Mouse (Mus musculus) megakaryocyte, embryonic 14.5 days (primary cell): ENCODE results near the gene Ifi27. TPM values are rescaled to one million over a fixed set of nuclear protein-coding genes. Genes with fewer than 3 reads are reported as not detected.

Source experiments
- H3K27me3 ChIP-seq: replicated peaks from 2 replicates; pipeline ENCODE3; 2012; ENCODE audit warnings: inconsistent platforms
- H3K36me3 ChIP-seq: replicated peaks from 2 replicates; pipeline ENCODE3; 2012; ENCODE audit warnings: low read length, inconsistent platforms, mixed read lengths
- H3K4me1 ChIP-seq: 2 replicates; pipeline ENCODE4 v1.6.1; 2012; ENCODE audit warnings: inconsistent platforms
- H3K4me3 ChIP-seq: replicated peaks from 2 replicates; pipeline ENCODE3; 2012; ENCODE audit warnings: moderate library complexity, mild to moderate bottlenecking, inconsistent platforms
- H3K9me3 ChIP-seq: 2 replicates; pipeline ENCODE4 v1.6.1; 2012; ENCODE audit warnings: inconsistent platforms
- FLI1 ChIP-seq: IDR thresholded peaks from 2 replicates; pipeline ENCODE4 v1.6.1; 2012; ENCODE audit warnings: low read length, inconsistent platforms, mixed read lengths
- GATA1 ChIP-seq: IDR thresholded peaks from 3 replicates; pipeline ENCODE4 v1.6.1; 2012; ENCODE audit warnings: mixed read lengths, low read length, inconsistent platforms, borderline replicate concordance
- polyA plus RNA-seq: library from polyadenylated mRNA; stranded (reverse); fragments of >175 nt; gene quantifications from 2 replicates; pipeline ENCODE4 v1.2.3, GENCODE M21; 2012; ENCODE audit warnings: low replicate concordance; ENCODE audit not compliant: insufficient read depth

Gene Ifi27
- 4.1 TPM in 1 of 2 replicates, not detected in the other for polyA plus RNA-seq

- no peaks in the 10 kb centered on the region for H3K9me3 ChIP-seq
- no peak for TF ChIP-seq FLI1
- no peak for TF ChIP-seq GATA1
- H3K27me3 ChIP-seq = peaks cover 6% of the 10 kb centered on the region
- peaks cover 17% of the 10 kb centered on the region for H3K4me1 ChIP-seq
- H3K4me3 ChIP-seq = peak within 1 kb of the TSS; percentile 80
- H3K36me3 ChIP-seq = peaks cover 33% of the 10 kb centered on the region
These were observed at the start of gene Ifi27 for GRCm38 (mm10) chr12:103433986-103434731. TSS of gene Ifi27 (plus strand) at chr12:103434211.

DNA sequence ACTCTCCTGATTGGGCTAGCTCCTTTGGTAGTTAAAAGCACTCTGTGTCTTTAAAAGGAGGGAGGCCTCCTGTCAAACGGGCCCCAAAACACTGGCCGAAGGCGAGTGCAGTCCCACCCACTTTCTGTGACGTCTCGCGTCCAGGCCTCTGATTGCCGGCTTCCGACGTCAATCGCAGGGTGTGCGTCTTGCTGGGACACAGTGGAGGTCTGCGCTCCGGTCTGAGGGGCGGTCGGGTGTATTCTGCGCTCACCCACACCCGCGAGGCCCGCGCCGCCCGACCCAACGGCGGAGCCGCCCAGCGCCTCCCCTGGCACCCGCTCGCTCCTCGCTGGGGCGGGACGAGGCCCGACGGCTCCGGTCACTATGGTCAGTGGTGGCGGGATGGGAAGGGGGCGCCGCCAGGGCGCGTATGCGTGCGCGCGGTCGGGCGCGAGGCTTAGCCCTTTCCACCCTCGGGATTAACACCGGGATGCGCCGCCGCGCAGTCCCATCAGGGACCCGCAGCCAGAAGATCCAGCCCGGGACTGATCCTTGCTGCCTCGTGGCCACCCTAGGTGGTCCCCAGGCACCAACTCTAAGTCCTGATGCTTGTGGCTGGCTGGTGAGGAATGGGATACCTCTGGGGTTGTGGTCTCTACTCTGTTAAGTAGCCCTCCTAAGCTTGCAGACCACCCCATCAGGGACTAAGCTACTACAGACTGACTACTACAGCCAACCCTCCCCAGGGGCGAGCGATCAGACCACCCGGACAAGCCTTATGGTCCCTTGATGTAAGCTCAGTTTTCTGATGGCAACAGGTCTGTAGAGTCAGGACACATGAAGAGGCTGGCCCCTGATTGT, 45.3 kb upstream of the Ifi27 start, which contains the start of gene Otub2:
TSS of gene Otub2 (plus strand) at position 178 of the 843 bp plus-strand sequence.
- no peaks in the 10 kb centered on the region for H3K27me3 ChIP-seq
- no peak for TF ChIP-seq GATA1
- no peak for TF ChIP-seq FLI1
- peaks cover 6% of the 10 kb centered on the region for H3K36me3 ChIP-seq
- peak within 1 kb of the TSS; percentile 95 for H3K4me3 ChIP-seq
- H3K9me3 ChIP-seq = no peaks in the 10 kb centered on the region
- peaks cover 79% of the 10 kb centered on the region for H3K4me1 ChIP-seq

- H3K4me3 ChIP-seq = peak overlapping the region; percentile 95
- TF ChIP-seq FLI1 (no peak), GATA1 (no peak)
- H3K9me3 ChIP-seq = no peaks in the 10 kb centered on the region
- no peaks in the 10 kb centered on the region for H3K27me3 ChIP-seq
- peaks cover 6% of the 10 kb centered on the region for H3K36me3 ChIP-seq
- H3K4me1 ChIP-seq = peaks cover 81% of the 10 kb centered on the region
These were observed 44.7 kb upstream of the Ifi27 start for GRCm38 (mm10) chr12:103389348-103389727.

GRCm38 (mm10) chr12:103389982-103390381, 44.0 kb upstream of the Ifi27 start:
- no peak for TF ChIP-seq FLI1
- TF ChIP-seq GATA1 = no peak
- Histone ChIP-seq H3K4me1 (peaks cover 75% of the 10 kb centered on the region), H3K9me3 (no peaks in the 10 kb centered on the region), H3K27me3 (no peaks in the 10 kb centered on the region), H3K36me3 (peaks cover 6% of the 10 kb centered on the region), H3K4me3 (no peak overlapping the region)

GRCm38 (mm10) chr12:103391098-103391497, 42.9 kb upstream of the Ifi27 start:
- no peak for TF ChIP-seq FLI1
- no peak for TF ChIP-seq GATA1
- Histone ChIP-seq H3K4me3 (no peak overlapping the region), H3K36me3 (peaks cover 7% of the 10 kb centered on the region), H3K27me3 (no peaks in the 10 kb centered on the region), H3K4me1 (peaks cover 75% of the 10 kb centered on the region), H3K9me3 (no peaks in the 10 kb centered on the region)

GRCm38 (mm10) chr12:103393528-103393927, 40.5 kb upstream of the Ifi27 start:
- peaks cover 68% of the 10 kb centered on the region for H3K4me1 ChIP-seq
- TF ChIP-seq GATA1 = no peak; the same call in 2 of the 3 replicates
- peaks cover 7% of the 10 kb centered on the region for H3K36me3 ChIP-seq
- no peaks in the 10 kb centered on the region for H3K27me3 ChIP-seq
- H3K9me3 ChIP-seq = no peaks in the 10 kb centered on the region
- no peak overlapping the region for H3K4me3 ChIP-seq

DNA sequence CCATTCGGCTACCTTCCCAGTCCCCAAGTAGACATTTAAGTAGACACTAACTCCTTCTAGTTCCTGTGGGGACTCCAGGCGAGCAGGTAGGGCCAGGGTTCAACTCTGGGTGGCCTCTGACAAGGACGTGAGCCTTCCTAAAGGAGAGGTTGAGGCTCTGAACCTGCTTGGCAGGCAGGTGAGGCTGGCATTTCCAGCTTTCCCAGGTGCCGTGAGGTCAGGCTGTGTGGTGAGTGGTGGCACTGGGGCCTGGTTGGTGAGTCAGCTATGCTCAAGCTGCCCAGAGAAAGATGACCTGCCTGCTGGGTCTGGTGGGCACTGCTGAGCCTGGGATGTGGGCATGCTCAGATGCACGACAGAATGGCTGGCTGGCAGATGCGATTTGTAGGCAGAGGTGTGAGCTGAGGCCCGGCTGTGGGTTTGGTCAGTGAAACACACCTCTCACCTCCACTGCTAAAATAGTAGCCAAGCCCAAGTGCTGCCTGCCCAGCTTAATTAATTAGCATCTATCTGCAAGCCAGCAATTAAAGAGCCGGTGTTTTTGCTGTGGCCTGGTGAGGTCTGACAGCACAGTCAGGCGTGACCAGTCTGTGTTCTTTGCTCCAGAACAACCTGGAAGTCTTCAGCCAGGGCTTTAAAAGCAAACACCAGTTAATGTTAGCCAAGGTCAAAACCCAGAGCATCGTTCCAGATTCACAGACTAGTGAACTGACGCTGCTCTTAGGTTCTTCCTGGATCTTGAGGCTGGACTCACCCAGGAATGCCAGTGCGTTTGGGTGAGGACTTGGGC, 38.3 kb upstream of the Ifi27 start:
- no peaks in the 10 kb centered on the region for H3K27me3 ChIP-seq
- H3K9me3 ChIP-seq = no peaks in the 10 kb centered on the region
- H3K36me3 ChIP-seq = peaks cover 15% of the 10 kb centered on the region
- TF ChIP-seq GATA1 (no peak), FLI1 (no peak)
- H3K4me1 ChIP-seq = peaks cover 51% of the 10 kb centered on the region
- H3K4me3 ChIP-seq = no peak overlapping the region

GRCm38 (mm10) chr12:103396751-103397150, 37.3 kb upstream of the Ifi27 start:
- Histone ChIP-seq H3K36me3 (peaks cover 26% of the 10 kb centered on the region), H3K27me3 (no peaks in the 10 kb centered on the region), H3K4me1 (peaks cover 45% of the 10 kb centered on the region), H3K9me3 (no peaks in the 10 kb centered on the region), H3K4me3 (no peak overlapping the region)
- TF ChIP-seq GATA1 (no peak), FLI1 (no peak)

GRCm38 (mm10) chr12:103404131-103404530, 29.9 kb upstream of the Ifi27 start:
- no peaks in the 10 kb centered on the region for H3K27me3 ChIP-seq
- H3K36me3 ChIP-seq = peaks cover 91% of the 10 kb centered on the region
- H3K9me3 ChIP-seq = no peaks in the 10 kb centered on the region
- TF ChIP-seq FLI1 = no peak
- TF ChIP-seq GATA1 = no peak
- no peak overlapping the region for H3K4me3 ChIP-seq
- H3K4me1 ChIP-seq = 0 out of 2 replicates have a peak, but pooled peaks cover 4% of the 10 kb centered on the region

DNA sequence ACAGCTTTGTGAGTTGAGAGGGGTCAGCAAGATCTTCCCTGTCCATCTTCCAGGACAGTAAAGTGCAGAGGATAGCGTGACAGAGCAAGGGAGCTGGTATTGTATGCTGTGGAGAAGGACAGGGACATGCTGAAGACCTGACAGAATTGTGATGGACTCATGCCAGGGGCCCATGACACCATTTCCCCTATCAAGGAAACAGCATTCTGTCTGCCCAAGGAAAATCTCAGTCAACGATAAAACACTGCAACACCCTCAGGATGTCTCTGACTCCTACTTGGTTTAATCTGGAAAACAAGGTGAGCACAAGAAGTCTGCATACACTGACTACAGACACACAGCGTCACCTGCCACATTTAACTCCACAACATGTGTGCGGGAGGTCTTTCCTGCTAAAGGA, 26.3 kb upstream of the Ifi27 start, which contains the start of gene 9330161L09Rik:
TSS of gene 9330161L09Rik (minus strand) at position 101 of the 400 bp plus-strand sequence.
- Histone ChIP-seq H3K9me3 (no peaks in the 10 kb centered on the region), H3K36me3 (peaks cover 100% of the 10 kb centered on the region), H3K27me3 (no peaks in the 10 kb centered on the region), H3K4me1 (peaks cover 7% of the 10 kb centered on the region; the same call in 1 of the 2 replicates), H3K4me3 (no peak within 1 kb of the TSS)
- TF ChIP-seq GATA1 (no peak), FLI1 (no peak)
